Mouse (Mus musculus) embryonic facial prominence, embryonic 14.5 days (tissue): ENCODE results near the gene Rad51b. TPM values are rescaled to one million over a fixed set of nuclear protein-coding genes. Genes with fewer than 3 reads are reported as not detected.

ENCODE experiments used
- ATAC-seq: fragments of 200-750 bp; cut with Nextera tagmentation; 2 replicates; pipeline ENCODE4 v1.8.0; 2017; ENCODE audit warnings: low read depth, moderate number of reproducible peaks, moderate TSS enrichment
- DNase-seq: peaks from one replicate; pipeline ENCODE4 v3.0.0-alpha.2; 2015; ENCODE audit warnings: low spot score
- H3K27ac ChIP-seq: fragments of 300-500 bp; sonication (generic); replicated peaks from 2 replicates; pipeline ENCODE4 v1.5.1; 2014; ENCODE audit warnings: low read depth, mild to moderate bottlenecking, low read length, moderate library complexity
- H3K27me3 ChIP-seq: fragments of 300-500 bp; sonication (generic); replicated peaks from 2 replicates; pipeline ENCODE4 v1.6.1; 2014; ENCODE audit warnings: low read length; ENCODE audit not compliant: control insufficient read depth, insufficient read depth
- H3K36me3 ChIP-seq: fragments of 300-500 bp; sonication (generic); 2 replicates; pipeline ENCODE4 v1.6.1; 2014; ENCODE audit warnings: low read length, mixed read lengths; ENCODE audit not compliant: control insufficient read depth, insufficient read depth
- H3K4me1 ChIP-seq: fragments of 300-500 bp; sonication (generic); 2 replicates; pipeline ENCODE4 v1.6.1; 2014; ENCODE audit warnings: antibody characterized with exemption, low read length; ENCODE audit not compliant: control insufficient read depth, insufficient read depth
- H3K4me2 ChIP-seq: fragments of 300-500 bp; sonication (generic); 2 replicates; pipeline ENCODE4 v1.6.1; 2014; ENCODE audit warnings: low read depth, mild to moderate bottlenecking, low read length, moderate library complexity, mixed read lengths
- H3K4me3 ChIP-seq: fragments of 300-500 bp; sonication (generic); 2 replicates; pipeline ENCODE4 v1.5.1; 2014; ENCODE audit warnings: low read depth, mild to moderate bottlenecking, low read length
- H3K9ac ChIP-seq: fragments of 300-500 bp; sonication (generic); 2 replicates; pipeline ENCODE4 v1.6.1; 2014; ENCODE audit warnings: low read depth, mild to moderate bottlenecking, low read length, moderate library complexity, mixed read lengths
- H3K9me3 ChIP-seq: fragments of 300-500 bp; sonication (generic); 2 replicates; pipeline ENCODE4 v1.6.1; 2016; ENCODE audit warnings: low read length; ENCODE audit not compliant: control insufficient read depth
- WGBS: fragments of 180-500 bp; shearing (Covaris S2); extraction: QIAGEN DNeasy Blood & Tissue Kit; methylation state at CpG from one replicate; pipeline ENCODE4 v1.1.7; 2014; 5-methylcytosine and 5-hydroxymethylcytosine counted together
- polyA plus RNA-seq: library from polyadenylated mRNA; unstranded; fragments of >200 nt; fragmentation: Nextera tagmentation; extraction: Ambion mirVana; gene quantifications from 2 replicates; pipeline ENCODE4 v1.2.1, GENCODE M21; 2014

Rad51b gene
- polyA plus RNA-seq, 1 experiment from 2014 or later: 5.1 TPM

- DNase-seq: no peak
- no peaks in the 10 kb centered on the region for H3K27me3 ChIP-seq
- H3K27ac ChIP-seq: peak overlapping the region; percentile 28; the same call in 1 of the 2 replicates
- peaks cover 25% of the 10 kb centered on the region for H3K4me1 ChIP-seq
- H3K9me3 ChIP-seq: no peaks in the 10 kb centered on the region
- WGBS: 51% methylated on average over 8 of the region's 8 CpGs
- H3K4me3 ChIP-seq: no peak overlapping the region
- H3K9ac ChIP-seq: no peak overlapping the region
- no peaks in the 10 kb centered on the region for H3K36me3 ChIP-seq
- no peak for ATAC-seq
- no peak overlapping the region for H3K4me2 ChIP-seq
Measured at GRCm38 (mm10) chr12:79820228-79820958, 523.3 kb downstream of the Rad51b start.

- H3K27me3 ChIP-seq: no peaks in the 10 kb centered on the region
- WGBS: 62% methylated on average over 5 of the region's 5 CpGs
- H3K9ac ChIP-seq: no peak overlapping the region
- ATAC-seq (peak; percentile 75), DNase-seq (peak; percentile 77)
- no peaks in the 10 kb centered on the region for H3K9me3 ChIP-seq
- H3K4me2 ChIP-seq: 0 out of 2 replicates have a peak overlapping the region, but pooled peaks have one; percentile 1
- 0 out of 2 replicates have a peak overlapping the region, but pooled peaks have one; percentile 16 for H3K27ac ChIP-seq
- no peaks in the 10 kb centered on the region for H3K36me3 ChIP-seq
- peaks cover 30% of the 10 kb centered on the region for H3K4me1 ChIP-seq
- H3K4me3 ChIP-seq: no peak overlapping the region
Measured at GRCm38 (mm10) chr12:79821901-79822300, 524.8 kb downstream of the Rad51b start.

- no peak overlapping the region for H3K9ac ChIP-seq
- 46% methylated on average over 2 of the region's 2 CpGs for WGBS
- peaks cover 30% of the 10 kb centered on the region for H3K4me1 ChIP-seq
- H3K27ac ChIP-seq: no peak overlapping the region
- H3K4me3 ChIP-seq: no peak overlapping the region
- no peaks in the 10 kb centered on the region for H3K9me3 ChIP-seq
- DNase-seq (no peak), ATAC-seq (no peak)
- H3K4me2 ChIP-seq: no peak overlapping the region
- H3K27me3 ChIP-seq: no peaks in the 10 kb centered on the region
- H3K36me3 ChIP-seq: no peaks in the 10 kb centered on the region
Measured at GRCm38 (mm10) chr12:79822401-79822800, 525.3 kb downstream of the Rad51b start.

GRCm38 (mm10) chr12:79825922-79826321, 528.8 kb downstream of the Rad51b start:
- H3K27me3 ChIP-seq: no peaks in the 10 kb centered on the region
- no peak for ATAC-seq
- no peak overlapping the region for H3K9ac ChIP-seq
- H3K4me3 ChIP-seq: no peak overlapping the region
- no peak for DNase-seq
- H3K27ac ChIP-seq: no peak overlapping the region
- H3K36me3 ChIP-seq: no peaks in the 10 kb centered on the region
- peaks cover 16% of the 10 kb centered on the region for H3K4me1 ChIP-seq
- no peaks in the 10 kb centered on the region for H3K9me3 ChIP-seq
- 48% methylated on average over 7 of the region's 7 CpGs for WGBS
- H3K4me2 ChIP-seq: no peak overlapping the region

GRCm38 (mm10) chr12:79827233-79827692, 530.2 kb downstream of the Rad51b start:
- ATAC-seq (no peak), DNase-seq (no peak)
- Histone ChIP-seq H3K9me3 (no peaks in the 10 kb centered on the region), H3K4me1 (peaks cover 4% of the 10 kb centered on the region; the same call in 1 of the 2 replicates), H3K9ac (no peak overlapping the region), H3K27me3 (no peaks in the 10 kb centered on the region), H3K4me3 (no peak overlapping the region), H3K36me3 (no peaks in the 10 kb centered on the region), H3K27ac (no peak overlapping the region), H3K4me2 (no peak overlapping the region)
- 64% methylated on average over 5 of the region's 5 CpGs for WGBS

- Histone ChIP-seq H3K9me3 (no peaks in the 10 kb centered on the region), H3K9ac (no peak overlapping the region), H3K27ac (no peak overlapping the region), H3K4me1 (peaks cover 4% of the 10 kb centered on the region; the same call in 1 of the 2 replicates), H3K4me3 (no peak overlapping the region), H3K4me2 (no peak overlapping the region), H3K36me3 (no peaks in the 10 kb centered on the region), H3K27me3 (no peaks in the 10 kb centered on the region)
- DNase-seq (no peak), ATAC-seq (no peak)
- 72% methylated on average over 4 of the region's 4 CpGs for WGBS
Measured at GRCm38 (mm10) chr12:79827735-79828134, 530.7 kb downstream of the Rad51b start.

GRCm38 (mm10) chr12:79830686-79831085, 533.6 kb downstream of the Rad51b start:
- Histone ChIP-seq H3K9ac (no peak overlapping the region), H3K4me1 (peaks cover 4% of the 10 kb centered on the region; the same call in 1 of the 2 replicates), H3K9me3 (no peaks in the 10 kb centered on the region), H3K4me2 (no peak overlapping the region), H3K27me3 (no peaks in the 10 kb centered on the region), H3K4me3 (no peak overlapping the region), H3K27ac (0 out of 2 replicates have a peak overlapping the region, but pooled peaks have one; percentile 8), H3K36me3 (no peaks in the 10 kb centered on the region)
- 8% methylated on average over 1 of the region's 1 CpGs for WGBS
- no peak for DNase-seq
- no peak for ATAC-seq

- Histone ChIP-seq H3K9ac (no peak overlapping the region), H3K4me3 (no peak overlapping the region), H3K27ac (no peak overlapping the region), H3K27me3 (no peaks in the 10 kb centered on the region), H3K36me3 (no peaks in the 10 kb centered on the region), H3K4me1 (peaks cover 3% of the 10 kb centered on the region; the same call in 1 of the 2 replicates), H3K4me2 (no peak overlapping the region), H3K9me3 (no peaks in the 10 kb centered on the region)
- 92% methylated on average over 6 of the region's 6 CpGs for WGBS
- ATAC-seq (no peak), DNase-seq (no peak)
Measured at GRCm38 (mm10) chr12:79832611-79833010, 535.5 kb downstream of the Rad51b start.

- 93% methylated on average over 8 of the region's 8 CpGs for WGBS
Measured at GRCm38 (mm10) chr12:79835521-79835920, 538.4 kb downstream of the Rad51b start.

More at GRCm38 (mm10) chr12:79835521-79835920, 538.4 kb downstream of the Rad51b start:
- no peak for ATAC-seq
- no peak overlapping the region for H3K9ac ChIP-seq
- H3K9me3 ChIP-seq: no peaks in the 10 kb centered on the region
- H3K4me2 ChIP-seq: no peak overlapping the region
- no peaks in the 10 kb centered on the region for H3K27me3 ChIP-seq
- peaks cover 28% of the 10 kb centered on the region for H3K4me1 ChIP-seq
- H3K36me3 ChIP-seq: no peaks in the 10 kb centered on the region
- no peak overlapping the region for H3K27ac ChIP-seq
- no peak overlapping the region for H3K4me3 ChIP-seq
- DNase-seq: no peak
